Mouse (Mus musculus) forebrain, embryonic 15.5 days (tissue): ENCODE data around the gene Cc2d1a. TPM values are rescaled to one million over a fixed set of nuclear protein-coding genes. Genes with fewer than 3 reads are reported as not detected.

ENCODE experiments used
- ATAC-seq: fragments of 200-750 bp; cut with Nextera tagmentation; replicated peaks from 2 replicates; pipeline ENCODE4 v1.8.0; 2017; ENCODE audit warnings: mild to moderate bottlenecking, moderate TSS enrichment, moderate library complexity
- H3K27ac ChIP-seq: fragments of 300-500 bp; sonication (generic); replicated peaks from 2 replicates; pipeline ENCODE4 v1.5.1; 2015; ENCODE audit warnings: mild to moderate bottlenecking, inconsistent platforms
- H3K27me3 ChIP-seq: fragments of 300-500 bp; sonication (generic); 2 replicates; pipeline ENCODE4 v1.6.1; 2015; ENCODE audit warnings: inconsistent platforms
- H3K36me3 ChIP-seq: fragments of 300-500 bp; sonication (generic); 2 replicates; pipeline ENCODE4 v1.6.1; 2015; ENCODE audit warnings: mild to moderate bottlenecking, inconsistent platforms
- H3K4me1 ChIP-seq: fragments of 300-500 bp; sonication (generic); 2 replicates; pipeline ENCODE4 v1.6.1; 2015; ENCODE audit warnings: inconsistent platforms
- H3K4me2 ChIP-seq: fragments of 300-500 bp; sonication (generic); replicated peaks from 2 replicates; pipeline ENCODE4 v1.6.1; 2015; ENCODE audit warnings: mild to moderate bottlenecking, inconsistent platforms
- H3K4me3 ChIP-seq: fragments of 300-500 bp; sonication (generic); 2 replicates; pipeline ENCODE4 v1.5.1; 2015; ENCODE audit warnings: mild to moderate bottlenecking, inconsistent platforms
- H3K9ac ChIP-seq: fragments of 300-500 bp; sonication (generic); replicated peaks from 2 replicates; pipeline ENCODE4 v1.6.1; 2015; ENCODE audit warnings: mild to moderate bottlenecking, inconsistent platforms
- H3K9me3 ChIP-seq: fragments of 300-500 bp; sonication (generic); 2 replicates; pipeline ENCODE4 v1.6.1; 2016; ENCODE audit warnings: inconsistent platforms
- WGBS: fragments of 180-500 bp; shearing (Covaris S2); methylation state at CpG from one replicate; pipeline ENCODE4 v1.1.7; 2015; ENCODE audit warnings: mixed read lengths; 5-methylcytosine and 5-hydroxymethylcytosine counted together
- microRNA counts: library from miRNA; unstranded; fragments of <30 nt; microRNA quantifications from one replicate; lab custom pipeline; 2016
- microRNA-seq: library from miRNA; unstranded; fragments of <30 nt; microRNA quantifications from one replicate; pipeline ENCODE4, GENCODE M21; 2016
- polyA plus RNA-seq: library from polyadenylated mRNA; unstranded; fragments of >200 nt; fragmentation: Nextera tagmentation; extraction: Ambion mirVana; gene quantifications from 2 replicates; pipeline ENCODE4 v1.2.1, GENCODE M21; 2015

The Cc2d1a gene
- polyA plus RNA-seq, 1 experiment from 2014 or later: 34.8 TPM

DNA sequence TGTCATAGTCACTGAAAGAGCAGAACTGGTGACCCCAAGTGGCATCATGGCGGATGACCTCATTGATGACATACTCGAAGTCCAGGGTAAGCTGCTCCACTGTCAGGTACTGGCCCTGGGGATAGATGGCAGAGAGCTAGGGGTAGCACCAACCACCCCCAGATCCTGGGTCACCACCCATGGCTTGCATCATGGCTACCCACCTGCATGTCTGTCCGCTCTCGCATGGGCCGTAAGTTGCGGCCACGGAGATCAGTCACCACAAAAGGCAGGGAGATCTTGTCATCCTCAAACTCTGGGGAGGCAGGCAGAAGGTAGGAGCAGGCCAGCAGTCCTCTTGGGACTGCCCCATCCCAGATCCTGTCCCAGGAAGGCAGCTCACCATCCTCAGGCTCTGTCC, 49.4 kb downstream of the Cc2d1a start:
- H3K27me3 ChIP-seq: no peaks in the 10 kb centered on the region
- peaks cover 55% of the 10 kb centered on the region for H3K36me3 ChIP-seq
- no peak overlapping the region for H3K4me3 ChIP-seq
- H3K9ac ChIP-seq: no peak overlapping the region
- ATAC-seq: no peak
- 93% methylated on average over 7 of the region's 7 CpGs for WGBS
- H3K4me1 ChIP-seq: peaks cover 19% of the 10 kb centered on the region
- H3K9me3 ChIP-seq: no peaks in the 10 kb centered on the region
- H3K4me2 ChIP-seq: no peak overlapping the region
- H3K27ac ChIP-seq: no peak overlapping the region

DNA sequence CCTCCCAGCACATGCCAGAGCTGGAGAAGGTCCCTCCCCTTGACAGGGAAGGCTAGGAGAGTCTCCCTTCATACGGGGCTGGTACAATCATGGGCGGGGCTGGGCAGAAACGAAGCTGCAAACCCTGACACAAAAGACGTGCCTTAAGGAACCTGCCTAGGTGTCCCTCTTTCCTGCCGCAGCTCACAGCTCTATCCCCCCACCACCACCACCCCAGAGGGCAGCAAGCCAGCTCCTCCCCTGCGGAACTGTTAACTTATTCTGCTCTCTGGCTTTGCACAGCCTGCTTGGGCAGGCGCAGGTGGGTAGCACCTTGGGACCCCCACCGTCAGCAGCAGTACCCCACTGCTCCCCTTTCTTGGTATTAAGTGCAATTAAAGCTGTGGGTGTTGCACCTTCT, 51.7 kb downstream of the Cc2d1a start:
- H3K4me3 ChIP-seq: no peak overlapping the region
- ATAC-seq: no peak
- no peaks in the 10 kb centered on the region for H3K4me1 ChIP-seq
- no peaks in the 10 kb centered on the region for H3K9me3 ChIP-seq
- H3K27me3 ChIP-seq: no peaks in the 10 kb centered on the region
- 71% methylated on average over 8 of the region's 8 CpGs for WGBS
- no peak overlapping the region for H3K4me2 ChIP-seq
- H3K27ac ChIP-seq: no peak overlapping the region
- peaks cover 70% of the 10 kb centered on the region for H3K36me3 ChIP-seq
- H3K9ac ChIP-seq: no peak overlapping the region

DNA sequence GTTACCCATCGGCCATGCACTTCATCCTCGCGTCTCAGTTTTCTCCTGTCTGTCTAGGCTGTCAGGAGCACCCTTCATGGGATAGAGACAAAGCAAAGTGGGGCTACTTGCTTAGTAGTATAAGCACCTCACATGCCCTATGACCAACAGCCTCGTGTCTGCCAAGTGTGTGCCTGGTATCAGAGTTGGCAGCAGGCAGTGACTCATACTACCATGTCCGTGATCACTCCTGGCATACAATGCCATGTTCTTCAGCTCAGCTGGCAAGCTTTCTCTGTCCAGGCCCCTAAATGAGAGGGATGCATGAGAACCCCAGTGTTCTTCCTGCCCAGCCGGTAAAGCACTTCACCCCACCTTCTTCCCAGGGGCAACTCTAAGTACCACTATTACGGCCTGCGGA, 57.2 kb downstream of the Cc2d1a start:
- Histone ChIP-seq H3K36me3 (peaks cover 72% of the 10 kb centered on the region), H3K9ac (no peak overlapping the region), H3K4me2 (no peak overlapping the region), H3K27me3 (no peaks in the 10 kb centered on the region), H3K27ac (no peak overlapping the region), H3K4me1 (no peaks in the 10 kb centered on the region), H3K4me3 (no peak overlapping the region), H3K9me3 (no peaks in the 10 kb centered on the region)
- no peak for ATAC-seq
- WGBS: 90% methylated on average over 8 of the region's 8 CpGs

DNA sequence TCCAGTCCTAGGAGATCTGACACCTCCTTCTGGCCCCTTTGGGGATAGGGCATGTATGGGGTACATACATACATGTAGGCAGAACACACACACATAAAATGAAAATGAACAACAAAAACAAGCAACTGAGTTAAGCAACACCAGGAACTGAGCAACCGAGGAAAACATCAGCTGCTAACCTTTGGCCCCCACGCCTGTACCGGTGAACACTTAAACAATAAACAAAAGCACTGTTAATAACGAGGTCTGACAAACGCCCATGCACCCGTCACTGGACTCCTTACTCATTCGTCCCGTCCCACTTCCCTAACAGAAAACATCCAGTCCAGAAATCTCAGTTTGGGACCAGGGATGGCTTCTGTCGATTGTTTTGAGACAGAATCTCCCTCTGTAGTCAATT, 58.5 kb downstream of the Cc2d1a start:
- WGBS: 64% methylated on average over 9 of the region's 9 CpGs
- no peak overlapping the region for H3K9ac ChIP-seq

DNA sequence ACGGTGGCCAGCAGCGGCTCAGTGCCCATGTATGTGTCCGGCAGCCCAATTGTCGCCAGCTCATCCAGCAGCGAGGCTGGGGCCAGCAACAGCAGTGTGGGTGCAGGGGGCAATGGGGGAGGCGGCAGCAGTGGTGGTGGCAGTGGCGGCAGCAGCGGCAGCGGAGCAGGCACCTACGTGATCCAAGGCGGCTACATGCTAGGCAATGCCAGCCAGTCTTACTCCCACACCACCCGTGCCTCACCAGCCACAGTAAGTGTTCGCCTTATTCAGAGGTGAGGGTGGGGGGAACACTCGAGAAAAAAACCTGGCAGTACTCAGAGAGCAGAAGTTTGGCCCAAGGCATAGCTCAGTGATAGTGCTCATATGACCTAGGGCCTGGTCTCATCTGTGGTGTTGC, 59.9 kb downstream of the Cc2d1a start:
- H3K9ac ChIP-seq: no peak overlapping the region
- ATAC-seq: no peak
- no peak overlapping the region for H3K27ac ChIP-seq
- peaks cover 66% of the 10 kb centered on the region for H3K36me3 ChIP-seq
- H3K27me3 ChIP-seq: no peaks in the 10 kb centered on the region
- H3K4me1 ChIP-seq: no peaks in the 10 kb centered on the region
- H3K4me2 ChIP-seq: no peak overlapping the region
- no peak overlapping the region for H3K4me3 ChIP-seq
- H3K9me3 ChIP-seq: no peaks in the 10 kb centered on the region
- WGBS: 96% methylated on average over 14 of the region's 14 CpGs

More for the DNA sequence above, 58.5 kb downstream of the Cc2d1a start:
- Histone ChIP-seq H3K36me3 (peaks cover 66% of the 10 kb centered on the region), H3K4me3 (no peak overlapping the region), H3K27ac (no peak overlapping the region), H3K4me2 (no peak overlapping the region), H3K9me3 (no peaks in the 10 kb centered on the region), H3K27me3 (no peaks in the 10 kb centered on the region), H3K4me1 (no peaks in the 10 kb centered on the region)
- no peak for ATAC-seq

DNA sequence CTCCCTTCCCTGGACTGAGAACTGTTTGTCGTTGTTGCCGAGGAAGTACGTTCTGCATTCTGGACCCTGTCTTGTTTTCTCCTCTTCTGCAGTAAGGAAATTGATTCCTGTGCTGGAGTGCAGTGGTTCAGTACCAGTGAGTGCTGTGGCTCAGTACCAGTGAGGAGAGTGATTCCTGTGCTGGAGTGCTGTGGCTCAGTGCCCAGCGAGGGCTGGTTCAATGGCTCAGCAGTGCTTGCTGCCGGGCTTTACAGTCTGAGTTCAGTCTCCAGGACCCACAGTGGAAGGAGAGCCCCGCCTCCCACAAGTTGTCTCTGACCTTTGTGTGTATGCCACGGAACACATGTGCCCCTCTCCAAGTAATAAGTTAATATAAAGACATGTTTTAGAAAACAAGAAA, 60.6 kb downstream of the Cc2d1a start:
- Histone ChIP-seq H3K9me3 (no peaks in the 10 kb centered on the region), H3K36me3 (peaks cover 66% of the 10 kb centered on the region)
- 85% methylated on average over 7 of the region's 7 CpGs for WGBS

DNA sequence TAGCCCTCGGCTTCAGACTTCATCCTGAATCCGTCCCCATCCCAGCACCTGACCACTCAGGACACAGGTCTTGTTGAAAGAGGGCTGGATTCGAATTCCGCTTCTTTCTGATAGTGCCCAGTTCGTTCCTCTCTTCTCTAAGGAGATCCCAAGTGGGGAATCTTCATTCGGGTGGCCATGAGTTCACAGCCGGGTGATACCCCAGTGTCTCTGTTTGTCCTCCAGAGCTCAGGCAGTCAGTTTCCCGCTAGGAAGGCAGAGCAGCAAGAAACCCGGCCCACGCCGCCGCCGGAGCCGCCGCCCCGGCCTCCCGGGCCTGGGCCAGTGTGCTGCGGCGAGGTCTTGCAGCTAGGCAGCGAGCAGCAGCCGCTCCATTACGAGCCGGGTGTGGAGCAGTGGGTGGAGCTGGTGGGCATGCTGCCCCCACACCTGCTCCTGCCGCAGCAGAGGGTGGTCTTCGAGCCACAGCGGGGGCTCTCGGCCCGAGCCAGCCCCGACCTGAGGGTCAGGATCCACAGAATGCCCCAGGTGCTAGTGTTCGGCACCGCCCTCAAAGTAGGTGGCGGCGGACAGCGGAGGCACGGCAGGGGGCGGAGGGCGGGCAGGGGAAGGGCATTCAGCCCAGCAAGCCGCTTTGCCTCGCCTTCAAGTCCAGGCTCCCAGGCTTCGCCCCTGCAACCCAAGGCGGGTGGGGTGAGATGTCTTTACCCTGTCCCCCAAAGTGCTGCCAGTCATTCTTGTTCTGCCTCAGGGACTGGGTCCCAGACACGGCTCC, 63.2 kb downstream of the Cc2d1a start:
- Histone ChIP-seq H3K27me3 (no peaks in the 10 kb centered on the region), H3K9me3 (no peaks in the 10 kb centered on the region), H3K4me1 (no peaks in the 10 kb centered on the region), H3K27ac (no peak overlapping the region), H3K4me3 (no peak overlapping the region), H3K9ac (0 out of 2 replicates have a peak overlapping the region, but pooled peaks have one; percentile 7), H3K4me2 (no peak overlapping the region), H3K36me3 (peaks cover 56% of the 10 kb centered on the region)
- ATAC-seq: no peak
- 33% methylated on average over 41 of the region's 42 CpGs for WGBS

More for the DNA sequence above, 60.6 kb downstream of the Cc2d1a start:
- Histone ChIP-seq H3K27me3 (no peaks in the 10 kb centered on the region), H3K4me1 (no peaks in the 10 kb centered on the region), H3K9ac (no peak overlapping the region), H3K27ac (no peak overlapping the region), H3K4me3 (no peak overlapping the region), H3K4me2 (no peak overlapping the region)
- ATAC-seq: no peak

DNA sequence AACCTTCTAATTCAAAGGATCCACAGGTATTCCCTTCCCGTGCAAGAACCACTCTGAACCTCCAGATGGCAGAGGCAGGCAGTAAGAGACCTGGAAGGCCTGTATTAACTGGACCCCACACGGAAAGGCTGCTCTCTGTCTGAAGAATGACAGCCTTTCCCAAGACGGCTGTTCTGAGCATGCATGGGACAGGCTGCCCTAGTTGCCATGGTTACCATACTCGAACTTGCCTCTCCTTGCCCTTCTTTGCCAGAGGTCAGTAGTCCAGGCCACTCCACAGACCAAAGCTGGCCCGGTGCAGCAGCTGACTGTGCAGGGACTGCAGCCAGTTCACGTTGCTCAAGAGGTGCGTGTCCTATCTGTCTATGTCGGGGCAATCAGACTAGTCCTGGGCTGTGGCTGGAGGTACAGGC, 63.9 kb downstream of the Cc2d1a start:
- Histone ChIP-seq H3K27ac (no peak overlapping the region), H3K9ac (no peak overlapping the region), H3K9me3 (no peaks in the 10 kb centered on the region), H3K4me2 (no peak overlapping the region), H3K27me3 (no peaks in the 10 kb centered on the region), H3K4me3 (no peak overlapping the region), H3K4me1 (no peaks in the 10 kb centered on the region), H3K36me3 (peaks cover 52% of the 10 kb centered on the region)
- WGBS: 33% methylated on average over 8 of the region's 8 CpGs
- ATAC-seq: no peak

MicroRNAs within 50 kb of the gene (microRNA counts, 519-probe panel; counts per million panel counts)
- microRNA mmu-miR-181c (lab: Ali Mortazavi, UCI) (2,917 counts per million, percentile 70 among the panel's probes with 10 or more counts), microRNA mmu-miR-709 (lab: Ali Mortazavi, UCI) (2,134 counts per million, percentile 32 among the panel's probes with 10 or more counts)

Small RNAs within 50 kb of the gene (microRNA-seq; reads per million reads assigned to microRNA genes)
- not detected for gene Gm25110
- 14,501 reads per million, percentile 97 among the genes with 10 or more reads in this experiment for gene Mir181c
- gene Mir181d: 6,244 reads per million, percentile 92 among the genes with 10 or more reads in this experiment
- not detected for gene Mir709

Other genes starting within 250 kb of the Cc2d1a start
- gene Adgrl1, start 247.8 kb downstream of the Cc2d1a start, polyA plus RNA-seq: 56.2 and 57.0 TPM in 2 replicates
- gene Gm10644, start 192.7 kb downstream of the Cc2d1a start, polyA plus RNA-seq: 0.74 and 0.95 TPM in 2 replicates
- 20.7 and 22.2 TPM in 2 replicates for gene Asf1b, start 192.4 kb downstream of the Cc2d1a start, polyA plus RNA-seq
- 169 and 178 TPM in 2 replicates for gene Prkaca, start 174.9 kb downstream of the Cc2d1a start, polyA plus RNA-seq
- gene Samd1, start 150.3 kb downstream of the Cc2d1a start, polyA plus RNA-seq: 8.5 and 9.5 TPM in 2 replicates
- gene 1700067K01Rik, start 146.4 kb downstream of the Cc2d1a start, polyA plus RNA-seq: 1.4 TPM in 2 replicates
- not detected in 2 replicates for gene 2210011C24Rik, start 135.8 kb downstream of the Cc2d1a start, polyA plus RNA-seq
- 0.94 and 2.6 TPM in 2 replicates for gene Palm3, start 126.5 kb downstream of the Cc2d1a start, polyA plus RNA-seq
- 0.41 and 0.68 TPM in 2 replicates for gene Il27ra, start 105.3 kb downstream of the Cc2d1a start, polyA plus RNA-seq
- gene Rln3, start 102.9 kb downstream of the Cc2d1a start, polyA plus RNA-seq: not detected in 2 replicates
- 1.2 and 1.3 TPM in 2 replicates for gene Gm10643, start 82.8 kb downstream of the Cc2d1a start, polyA plus RNA-seq
- 9.1 and 9.5 TPM in 2 replicates for gene Rfx1, start 81.1 kb downstream of the Cc2d1a start, polyA plus RNA-seq
- 17.8 and 19.3 TPM in 2 replicates for gene Dcaf15, start 43.2 kb downstream of the Cc2d1a start, polyA plus RNA-seq
- 0.32 TPM in 2 replicates for gene Podnl1, start 21.9 kb downstream of the Cc2d1a start, polyA plus RNA-seq
- 2.4 and 2.7 TPM in 2 replicates for gene 4930432K21Rik, start 89 bp upstream of the Cc2d1a start, polyA plus RNA-seq
- 6.2 and 7.1 TPM in 2 replicates for gene Nanos3, start 37.3 kb upstream of the Cc2d1a start, polyA plus RNA-seq
- 41.1 and 42.8 TPM in 2 replicates for gene Zswim4, start 89.1 kb upstream of the Cc2d1a start, polyA plus RNA-seq
- 233 and 252 TPM in 2 replicates for gene D8Ertd738e, start 101.8 kb upstream of the Cc2d1a start, polyA plus RNA-seq
- 53.3 and 58.8 TPM in 2 replicates for gene Mri1, start 109.4 kb upstream of the Cc2d1a start, polyA plus RNA-seq
- 24.5 and 27.6 TPM in 2 replicates for gene Ccdc130, start 122.4 kb upstream of the Cc2d1a start, polyA plus RNA-seq
- 12.9 and 13.0 TPM in 2 replicates for gene Cacna1a, start 240.5 kb upstream of the Cc2d1a start, polyA plus RNA-seq